Mouse (Mus musculus): Measurements from ENCODE around the gene Olfr360. TPM values are rescaled to one million over a fixed set of nuclear protein-coding genes. Genes with fewer than 3 reads are reported as not detected.
"Not testable (repeated sequence)": the region's sequence is repeated elsewhere in the genome, so short reads cannot be mapped to it uniquely, and the experiment has no call there.

Gene Olfr360
- not detected in 2 replicates for polyA plus RNA-seq (2015; fragmentation: Nextera tagmentation; extraction: Ambion mirVana)

GRCm38 (mm10) chr2:37065446-37065845 is at the start of gene Olfr360:
Olfr360 (plus strand) TSS chr2:37065746.
- no peaks in the 10 kb centered on the region for H3K4me1 ChIP-seq (ENCODE audit: insufficient read depth, low read depth, low read length)
- ATAC-seq = no peak
- no peaks in the 10 kb centered on the region for H3K27me3 ChIP-seq (replicated peaks; ENCODE audit: insufficient read depth, low read length)
- no peak within 1 kb of the TSS for H3K9ac ChIP-seq (replicated peaks; ENCODE audit: low read depth)
- no peak within 1 kb of the TSS for H3K4me3 ChIP-seq (ENCODE audit: low read depth, low read length)
- no peak for DNase-seq (ENCODE audit: low spot score)
- H3K27ac ChIP-seq (ENCODE audit: low read length) = no peak within 1 kb of the TSS
- TF ChIP-seq EP300 (IDR thresholded peaks at IDR 0.05) (no peak), CTCF (IDR thresholded peaks at IDR 0.05) (no peak)
- no peaks in the 10 kb centered on the region for H3K36me3 ChIP-seq (ENCODE audit: insufficient read depth, low read length)
- H3K9me3 ChIP-seq (ENCODE audit: low read length) = no peaks in the 10 kb centered on the region
- H3K4me2 ChIP-seq (replicated peaks; ENCODE audit: low read depth, low read length) = no peak within 1 kb of the TSS

- H3K4me2 ChIP-seq (replicated peaks; ENCODE audit: low read depth, low read length); H3K27ac ChIP-seq (ENCODE audit: low read length); H3K4me3 ChIP-seq (ENCODE audit: low read depth, low read length); H3K4me1 ChIP-seq (ENCODE audit: insufficient read depth, low read depth, low read length); DNase-seq (ENCODE audit: low spot score); H3K27me3 ChIP-seq (replicated peaks; ENCODE audit: insufficient read depth, low read length); H3K9me3 ChIP-seq (ENCODE audit: low read length); ATAC-seq; H3K9ac ChIP-seq (replicated peaks; ENCODE audit: low read depth); H3K36me3 ChIP-seq (ENCODE audit: insufficient read depth, low read length): not testable (repeated sequence)
- no CpG with 5 or more reads among the region's 1 CpGs for WGBS
These were observed 23.6 kb downstream of the Olfr360 start, which contains the start of gene Olfr361 for GRCm38 (mm10) chr2:37089190-37089589. Olfr361 (minus strand) TSS chr2:37089290.

GRCm38 (mm10) chr2:37117810-37118209 is 52.3 kb downstream of the Olfr360 start, which contains the start of gene Olfr362:
Olfr362 (minus strand) TSS chr2:37117910.
- H3K27ac ChIP-seq (ENCODE audit: low read length) = no peak within 1 kb of the TSS
- 92% methylated on average over 1 of the region's 1 CpGs for WGBS
- TF ChIP-seq CTCF (IDR thresholded peaks at IDR 0.05) (no peak), EP300 (IDR thresholded peaks at IDR 0.05) (no peak)
- ATAC-seq = no peak
- no peaks in the 10 kb centered on the region for H3K9me3 ChIP-seq (ENCODE audit: low read length)
- H3K9ac ChIP-seq (replicated peaks; ENCODE audit: low read depth) = no peak within 1 kb of the TSS
- DNase-seq (ENCODE audit: low spot score) = no peak
- no peaks in the 10 kb centered on the region for H3K4me1 ChIP-seq (ENCODE audit: insufficient read depth, low read depth, low read length)
- no peak within 1 kb of the TSS for H3K4me3 ChIP-seq (ENCODE audit: low read depth, low read length)
- no peak within 1 kb of the TSS for H3K4me2 ChIP-seq (replicated peaks; ENCODE audit: low read depth, low read length)
- no peaks in the 10 kb centered on the region for H3K27me3 ChIP-seq (replicated peaks; ENCODE audit: insufficient read depth, low read length)
- no peaks in the 10 kb centered on the region for H3K36me3 ChIP-seq (ENCODE audit: insufficient read depth, low read length)

Other genes starting within 250 kb of the Olfr360 start
- gene Olfr3, start 248.7 kb upstream of the Olfr360 start, polyA plus RNA-seq (2015; fragmentation: Nextera tagmentation; extraction: Ambion mirVana) = not detected in 2 replicates
- gene Olfr350, start 219.4 kb upstream of the Olfr360 start, polyA plus RNA-seq (2015; fragmentation: Nextera tagmentation; extraction: Ambion mirVana) = not detected in 2 replicates
- gene Olfr351, start 203.1 kb upstream of the Olfr360 start, polyA plus RNA-seq (2015; fragmentation: Nextera tagmentation; extraction: Ambion mirVana) = not detected in 2 replicates
- gene Olfr352, start 197.3 kb upstream of the Olfr360 start, polyA plus RNA-seq (2015; fragmentation: Nextera tagmentation; extraction: Ambion mirVana) = not detected in 2 replicates
- not detected in 2 replicates for gene Olfr353, start 172.8 kb upstream of the Olfr360 start, polyA plus RNA-seq (2015; fragmentation: Nextera tagmentation; extraction: Ambion mirVana)
- not detected in 2 replicates for gene Olfr354, start 160.1 kb upstream of the Olfr360 start, polyA plus RNA-seq (2015; fragmentation: Nextera tagmentation; extraction: Ambion mirVana)
- not detected in 2 replicates for gene Olfr355, start 136.8 kb upstream of the Olfr360 start, polyA plus RNA-seq (2015; fragmentation: Nextera tagmentation; extraction: Ambion mirVana)
- not detected in 2 replicates for gene Olfr356, start 128.6 kb upstream of the Olfr360 start, polyA plus RNA-seq (2015; fragmentation: Nextera tagmentation; extraction: Ambion mirVana)
- not detected in 2 replicates for gene Olfr357, start 71.9 kb upstream of the Olfr360 start, polyA plus RNA-seq (2015; fragmentation: Nextera tagmentation; extraction: Ambion mirVana)
- gene Olfr358, start 56.4 kb upstream of the Olfr360 start, polyA plus RNA-seq (2015; fragmentation: Nextera tagmentation; extraction: Ambion mirVana) = not detected in 2 replicates
- gene Olfr361, start 23.5 kb downstream of the Olfr360 start, polyA plus RNA-seq (2015; fragmentation: Nextera tagmentation; extraction: Ambion mirVana) = not detected in 2 replicates
- not detected in 2 replicates for gene Olfr362, start 52.2 kb downstream of the Olfr360 start, polyA plus RNA-seq (2015; fragmentation: Nextera tagmentation; extraction: Ambion mirVana)
- gene Olfr364-ps1, start 73.6 kb downstream of the Olfr360 start, polyA plus RNA-seq (2015; fragmentation: Nextera tagmentation; extraction: Ambion mirVana) = not detected in 2 replicates
- gene Olfr365, start 122.5 kb downstream of the Olfr360 start, polyA plus RNA-seq (2015; fragmentation: Nextera tagmentation; extraction: Ambion mirVana) = not detected in 2 replicates
- not detected in 2 replicates for gene Olfr366, start 145.8 kb downstream of the Olfr360 start, polyA plus RNA-seq (2015; fragmentation: Nextera tagmentation; extraction: Ambion mirVana)

All from lung, postnatal 0 days (tissue).